Mouse (Mus musculus) central nervous system, embryonic 18 days (tissue): ENCODE data around the gene Gm21954. TPM values are rescaled to one million over a fixed set of nuclear protein-coding genes. Genes with fewer than 3 reads are reported as not detected.

Experiments
- polyA plus RNA-seq: library from polyadenylated mRNA; depleted of rRNA; stranded (reverse); fragments of >200 nt; gene quantifications from 2 replicates; pipeline ENCODE4 v1.2.3, GENCODE M21; 2012; rRNA removed

The Gm21954 gene
- not detected in 2 replicates for polyA plus RNA-seq

GRCm38 (mm10) chr3:55472110-55472509, at the start of gene Gm21954:
Gm21954 (minus strand) TSS chr3:55472210.

Other genes starting within 250 kb of the Gm21954 start
- 181 and 188 TPM in 2 replicates for gene Dclk1, start 229.8 kb downstream of the Gm21954 start, polyA plus RNA-seq